Mouse (Mus musculus) spleen, adult 18-20 months (tissue): ENCODE data around the gene Hjurp.
A peak's percentile ranks its signal among the peaks of the same experiment; 100 is the strongest.

Experiments
- DNase-seq, 2 experiments: peaks; one replicate each; pipeline ENCODE4 v3.0.0; 2022; ENCODE audit warnings: mixed read lengths in 2 of 2

Gene Hjurp

GRCm38 (mm10) chr1:88279111-88280005 lies 1.9 kb upstream of the Hjurp start:
- no peak for DNase-seq

- DNase-seq = no peak
These were observed 532 bp upstream of the Hjurp start for GRCm38 (mm10) chr1:88277818-88278511.

- no peak for DNase-seq
These were observed 822 bp downstream of the Hjurp start for GRCm38 (mm10) chr1:88276524-88277097.

GRCm38 (mm10) chr1:88275698-88276523 lies 1.5 kb downstream of the Hjurp start:
- no peak for DNase-seq

GRCm38 (mm10) chr1:88275078-88275680 lies 2.3 kb downstream of the Hjurp start:
- DNase-seq = no peak

- peak in 1 of 2 experiments; percentile 17 for DNase-seq
These were observed 2.9 kb downstream of the Hjurp start for GRCm38 (mm10) chr1:88274371-88275077.

- DNase-seq = peak in 1 of 2 experiments; percentile 3
These were observed 3.6 kb downstream of the Hjurp start for GRCm38 (mm10) chr1:88273832-88274231.

GRCm38 (mm10) chr1:88273326-88273725 lies 4.1 kb downstream of the Hjurp start:
- peak in 1 of 2 experiments; percentile 12 for DNase-seq

- peak in 1 of 2 experiments; percentile 2 for DNase-seq
These were observed 4.6 kb downstream of the Hjurp start for GRCm38 (mm10) chr1:88272851-88273250.

GRCm38 (mm10) chr1:88269539-88270309 lies 7.7 kb downstream of the Hjurp start:
- DNase-seq = peak in 1 of 2 experiments; percentile 7

GRCm38 (mm10) chr1:88268070-88268469 lies 9.4 kb downstream of the Hjurp start:
- no peak for DNase-seq

GRCm38 (mm10) chr1:88267489-88267888 lies 9.9 kb downstream of the Hjurp start:
- no peak for DNase-seq

GRCm38 (mm10) chr1:88266123-88266522 lies 11.3 kb downstream of the Hjurp start:
- peak in 1 of 2 experiments; percentile 17 for DNase-seq

- peak in 1 of 2 experiments; percentile 12 for DNase-seq
These were observed 12.6 kb downstream of the Hjurp start for GRCm38 (mm10) chr1:88264869-88265240.

GRCm38 (mm10) chr1:88264237-88264868 lies 13.1 kb downstream of the Hjurp start:
- no peak for DNase-seq

GRCm38 (mm10) chr1:88263778-88264177 lies 13.7 kb downstream of the Hjurp start:
- peak in 1 of 2 experiments; percentile 15 for DNase-seq

GRCm38 (mm10) chr1:88262961-88263360 lies 14.5 kb downstream of the Hjurp start:
- DNase-seq = no peak

GRCm38 (mm10) chr1:88262255-88262654 lies 15.2 kb downstream of the Hjurp start:
- peak in 1 of 2 experiments; percentile 15 for DNase-seq

- DNase-seq = peak in 1 of 2 experiments; percentile 23
These were observed 15.7 kb downstream of the Hjurp start for GRCm38 (mm10) chr1:88261706-88262105.
